Mouse (Mus musculus) myocyte (in vitro differentiated cells): ENCODE results near the gene Khdc3.

Experiments
- E2F4 ChIP-seq: IDR thresholded peaks from one replicate; pipeline ENCODE4 v1.6.1; 2011; ENCODE audit warnings: mild to moderate bottlenecking, control low read depth, moderate library complexity; ENCODE audit not compliant: insufficient read depth
- MYOG ChIP-seq, 3 experiments: IDR thresholded peaks; one replicate each; pipeline ENCODE4 v1.6.1; 2011; ENCODE audit warnings: control low read depth in 2 of 3, low read depth in 2 of 3, mild to moderate bottlenecking in 2 of 3; ENCODE audit not compliant: insufficient read length in 2 of 3, control insufficient read depth in 1 of 3, insufficient read depth in 1 of 3
- POLR2A ChIP-seq: IDR thresholded peaks from one replicate; pipeline ENCODE4 v1.6.1; 2011; ENCODE audit warnings: low read depth, mild to moderate bottlenecking, control low read depth, moderate library complexity; ENCODE audit not compliant: insufficient read length
- REST ChIP-seq: IDR thresholded peaks from one replicate; pipeline ENCODE4 v1.6.1; 2011; ENCODE audit warnings: mild to moderate bottlenecking, control low read depth, moderate library complexity; ENCODE audit not compliant: insufficient read depth, insufficient read length
- USF1 ChIP-seq: IDR thresholded peaks from one replicate; pipeline ENCODE4 v1.6.1; 2011; ENCODE audit warnings: low read depth, mild to moderate bottlenecking, control low read depth, moderate library complexity

DNA sequence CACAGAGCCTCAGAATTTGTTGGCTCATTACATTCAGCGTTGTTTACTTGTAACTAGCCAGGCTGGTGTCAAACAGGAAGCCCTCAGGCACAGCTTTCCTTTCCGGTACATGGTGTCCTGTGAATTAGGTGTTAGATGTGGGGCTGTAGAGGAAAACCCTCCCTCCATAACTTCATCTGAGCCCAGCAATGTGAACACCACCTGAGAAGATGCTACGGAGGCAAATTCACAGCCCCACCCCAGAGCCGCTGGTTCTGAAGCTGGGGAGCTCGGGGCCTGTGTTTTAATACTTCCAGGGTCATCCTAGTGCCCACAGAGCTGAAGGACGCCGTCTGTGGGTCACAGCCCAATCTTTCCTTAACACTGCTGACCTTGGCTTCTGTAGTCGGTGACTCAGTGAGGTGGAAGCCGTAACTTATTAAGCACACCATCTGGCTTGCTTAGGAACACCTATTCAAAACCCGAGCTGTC is 46.2 kb upstream of the Khdc3 start:
- TF ChIP-seq POLR2A (no peak), REST (no peak), MYOG (IDR thresholded peaks at IDR 0.05; ENCODE audit: control insufficient read depth in 1 of 3, insufficient read depth in 1 of 3, insufficient read length in 2 of 3, low read depth in 2 of 3) (no peak), E2F4 (no peak), USF1 (no peak)
